Mouse (Mus musculus) right cerebral cortex, postnatal 4 days (tissue): ENCODE results near the gene Ncam1.

Experiments
- DNase-seq: peaks from one replicate; pipeline ENCODE4 v3.0.0-alpha.2; 2022

The Ncam1 gene

GRCm38 (mm10) chr9:49618266-49618665 is 180.5 kb downstream of the Ncam1 start:
- no peak for DNase-seq

DNA sequence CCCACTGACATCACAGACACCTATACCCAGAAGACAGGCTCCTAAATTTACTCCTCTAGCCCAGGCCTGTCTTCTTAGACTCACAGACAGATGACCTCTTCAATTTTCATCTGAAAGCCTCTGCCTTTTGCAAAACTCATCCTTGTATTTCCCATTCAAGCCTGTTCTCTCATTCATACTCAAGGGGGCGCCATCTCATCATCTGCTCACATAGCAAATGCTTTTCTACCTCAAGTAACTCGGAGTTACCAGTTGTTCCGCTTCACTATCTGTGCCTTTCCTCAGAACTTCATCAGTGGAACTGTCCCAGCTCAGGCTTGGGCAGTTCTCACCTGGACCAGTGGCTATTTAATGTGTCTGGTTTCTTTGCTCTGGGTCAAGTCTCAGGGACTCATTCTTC is 181.5 kb downstream of the Ncam1 start:
- DNase-seq = peak; percentile 30

GRCm38 (mm10) chr9:49612387-49612786 is 186.3 kb downstream of the Ncam1 start:
- DNase-seq = no peak

GRCm38 (mm10) chr9:49608191-49608590 is 190.5 kb downstream of the Ncam1 start:
- DNase-seq = no peak

DNA sequence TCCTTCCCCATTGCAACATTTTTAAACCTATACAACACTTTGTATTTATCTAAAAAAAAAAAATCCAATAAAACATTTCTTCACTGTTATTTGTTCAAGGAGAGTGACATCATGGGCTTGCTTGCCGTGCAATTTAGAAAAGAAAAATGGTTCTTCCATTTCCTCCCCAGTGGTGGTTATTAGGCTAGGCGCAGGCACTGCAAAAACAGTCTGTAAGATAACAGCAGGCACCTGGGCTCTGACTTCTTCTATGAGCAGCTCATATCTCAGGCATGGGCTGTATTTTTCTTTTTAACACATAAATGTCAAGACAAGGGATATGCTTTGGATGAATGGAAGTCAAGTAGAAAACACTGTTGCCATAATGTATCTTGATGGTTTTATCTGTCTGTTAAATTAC is 192.0 kb downstream of the Ncam1 start:
- no peak for DNase-seq

DNA sequence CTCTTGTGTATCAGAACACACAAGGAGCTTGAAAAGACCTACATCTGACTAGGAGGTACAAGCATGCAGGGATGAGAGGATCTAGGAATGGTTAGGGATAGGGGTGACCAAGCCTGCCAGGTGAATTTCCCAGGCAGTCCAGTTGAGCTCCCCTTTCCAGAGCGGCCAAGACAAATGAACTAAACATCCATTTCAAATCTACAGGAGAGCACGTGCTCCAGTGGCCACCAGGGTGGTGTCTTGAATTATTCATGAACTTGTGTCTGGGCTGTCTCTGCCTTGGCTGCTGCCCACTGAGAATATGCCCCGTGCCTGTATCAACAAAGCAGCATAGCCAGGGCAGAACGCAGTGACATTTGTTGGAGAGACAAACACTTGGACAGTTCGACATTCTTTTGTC is 192.4 kb downstream of the Ncam1 start:
- no peak for DNase-seq

DNA sequence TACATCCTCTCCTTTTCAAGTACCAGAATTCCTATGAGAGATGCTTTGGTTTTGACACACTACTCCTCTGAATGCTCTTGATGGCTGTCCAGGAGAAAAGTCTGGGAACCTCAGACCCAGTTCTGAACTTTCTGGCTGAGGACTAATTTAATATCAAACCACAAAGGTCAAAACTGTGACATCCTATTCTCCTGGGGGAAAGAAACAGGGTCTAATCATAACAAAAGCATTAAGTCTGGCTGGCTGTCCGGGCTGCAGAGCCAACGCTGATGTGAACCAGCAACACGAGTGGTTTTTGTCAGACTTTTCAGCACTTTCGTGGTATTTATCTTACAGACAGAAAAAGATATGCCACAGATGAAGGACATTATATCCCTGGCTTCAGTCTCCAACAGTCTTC is 192.9 kb downstream of the Ncam1 start:
- no peak for DNase-seq

- DNase-seq = no peak
Measured at GRCm38 (mm10) chr9:49605351-49605750, 193.4 kb downstream of the Ncam1 start.

DNA sequence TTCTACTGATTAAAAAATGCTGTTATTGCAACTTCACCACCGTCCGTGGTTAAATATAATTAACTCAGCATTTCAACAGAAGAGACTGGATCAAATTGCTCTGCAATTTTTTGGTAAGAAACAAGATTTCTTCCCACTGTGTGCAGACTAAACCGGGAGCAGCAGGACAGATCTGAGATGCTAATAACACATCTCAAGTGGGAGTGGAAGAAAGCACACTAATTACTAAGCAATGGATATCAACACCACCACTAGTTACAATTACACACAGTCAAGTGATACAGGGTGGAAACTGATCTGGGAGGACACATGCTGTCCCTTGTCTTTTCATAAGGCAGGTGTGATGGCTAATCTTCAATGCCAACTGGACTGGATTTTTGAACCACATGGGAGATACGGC is 197.5 kb downstream of the Ncam1 start:
- no peak for DNase-seq

DNA sequence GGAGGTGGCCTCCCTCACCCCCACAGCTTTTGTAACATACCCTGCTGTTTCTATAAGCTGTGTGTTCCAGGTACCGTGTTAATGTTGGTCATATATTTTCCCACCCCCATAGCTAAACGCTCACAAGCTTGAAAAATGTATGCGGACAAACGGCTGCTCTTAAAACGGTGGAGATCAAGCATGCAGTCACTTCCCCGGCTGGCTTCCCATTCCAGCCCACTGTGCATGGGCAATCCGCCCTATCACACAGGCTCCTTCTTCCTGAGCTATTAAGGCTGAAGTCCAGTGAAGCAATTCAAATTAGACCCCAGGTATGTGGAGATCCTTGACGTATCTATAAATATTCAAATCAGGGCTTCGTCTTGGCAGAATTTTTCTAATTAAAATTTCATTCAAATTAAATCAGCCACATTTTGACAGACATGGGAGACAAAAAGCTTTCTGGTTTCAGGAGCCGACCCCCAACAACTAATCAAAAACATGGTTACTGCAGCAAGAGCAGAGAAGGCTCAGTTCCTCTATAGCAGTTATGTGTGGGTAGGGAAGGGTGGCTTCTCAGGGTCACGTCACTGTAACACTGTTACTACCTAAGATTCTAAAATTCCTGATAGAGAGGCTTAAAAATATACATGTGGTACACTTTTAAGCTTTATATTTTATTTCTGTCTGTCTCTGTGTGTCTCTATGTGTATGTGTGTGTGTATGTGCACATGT is 202.9 kb downstream of the Ncam1 start:
- DNase-seq = no peak

- DNase-seq = no peak
Measured at GRCm38 (mm10) chr9:49594876-49595634, 203.7 kb downstream of the Ncam1 start.

DNA sequence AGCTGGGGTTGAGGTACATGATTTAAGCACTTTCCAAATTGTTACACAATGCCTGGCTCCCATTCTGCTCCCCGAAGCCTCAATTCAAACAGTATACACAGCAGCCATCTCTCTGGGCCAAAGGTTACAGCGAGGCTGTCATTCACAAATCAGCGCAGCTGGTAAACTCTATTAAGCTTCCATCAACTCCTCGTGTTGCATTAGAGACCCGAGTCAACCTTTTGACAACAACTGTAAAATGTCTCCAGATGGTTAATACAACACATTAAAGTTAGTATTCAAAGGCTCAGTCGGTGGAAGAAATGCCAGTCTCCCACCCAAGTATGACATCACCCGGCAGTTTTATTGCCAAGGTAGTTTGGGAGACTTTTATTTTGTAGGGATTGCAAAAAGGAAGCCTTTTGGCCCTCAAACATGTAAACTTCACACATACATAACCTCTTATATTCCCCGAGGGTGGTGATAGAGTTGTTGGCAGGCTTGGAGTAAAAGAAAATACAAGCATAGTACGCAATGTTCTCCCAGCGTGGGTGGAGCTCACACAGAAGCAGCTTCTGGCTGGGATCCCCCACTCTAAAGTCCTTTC is 204.7 kb downstream of the Ncam1 start:
- no peak for DNase-seq

GRCm38 (mm10) chr9:49592006-49592405 is 206.7 kb downstream of the Ncam1 start:
- no peak for DNase-seq

DNA sequence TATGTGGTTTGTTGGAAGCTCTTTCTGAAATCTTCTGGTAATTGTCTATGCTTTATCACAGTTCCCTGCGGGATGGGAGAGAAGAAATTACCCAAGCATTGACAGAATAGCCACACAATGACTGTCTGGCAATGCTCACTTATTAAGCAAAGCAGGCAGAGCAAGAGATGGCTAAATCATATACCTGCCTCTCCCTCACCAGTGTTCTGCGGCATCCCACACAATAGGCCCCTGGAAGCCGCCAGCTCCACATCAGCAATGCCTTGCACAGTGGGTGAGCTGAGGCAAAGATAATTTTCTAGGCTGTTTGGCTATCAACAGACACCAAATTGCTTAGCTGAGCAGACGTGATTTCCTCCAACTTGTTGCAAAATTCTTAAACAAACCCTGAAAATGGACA is 208.5 kb downstream of the Ncam1 start:
- no peak for DNase-seq

DNA sequence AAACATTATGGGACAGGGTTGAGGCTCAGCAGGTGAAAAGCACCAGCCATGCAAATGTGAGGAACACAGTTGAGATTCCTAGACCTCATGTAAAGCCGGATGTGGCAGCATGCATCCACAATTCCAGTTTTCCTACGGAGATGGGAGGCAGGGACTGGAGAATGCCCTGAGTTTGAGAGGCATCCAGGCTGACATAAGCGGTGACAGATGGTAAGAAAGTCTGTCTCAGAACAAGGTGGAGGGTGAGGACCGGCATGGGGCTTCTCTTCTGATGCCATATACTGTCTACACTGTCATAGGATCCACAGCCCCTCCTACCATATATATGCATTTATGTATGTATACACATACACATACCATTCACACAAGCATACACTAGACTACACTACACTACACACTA is 221.6 kb downstream of the Ncam1 start:
- DNase-seq = no peak

DNA sequence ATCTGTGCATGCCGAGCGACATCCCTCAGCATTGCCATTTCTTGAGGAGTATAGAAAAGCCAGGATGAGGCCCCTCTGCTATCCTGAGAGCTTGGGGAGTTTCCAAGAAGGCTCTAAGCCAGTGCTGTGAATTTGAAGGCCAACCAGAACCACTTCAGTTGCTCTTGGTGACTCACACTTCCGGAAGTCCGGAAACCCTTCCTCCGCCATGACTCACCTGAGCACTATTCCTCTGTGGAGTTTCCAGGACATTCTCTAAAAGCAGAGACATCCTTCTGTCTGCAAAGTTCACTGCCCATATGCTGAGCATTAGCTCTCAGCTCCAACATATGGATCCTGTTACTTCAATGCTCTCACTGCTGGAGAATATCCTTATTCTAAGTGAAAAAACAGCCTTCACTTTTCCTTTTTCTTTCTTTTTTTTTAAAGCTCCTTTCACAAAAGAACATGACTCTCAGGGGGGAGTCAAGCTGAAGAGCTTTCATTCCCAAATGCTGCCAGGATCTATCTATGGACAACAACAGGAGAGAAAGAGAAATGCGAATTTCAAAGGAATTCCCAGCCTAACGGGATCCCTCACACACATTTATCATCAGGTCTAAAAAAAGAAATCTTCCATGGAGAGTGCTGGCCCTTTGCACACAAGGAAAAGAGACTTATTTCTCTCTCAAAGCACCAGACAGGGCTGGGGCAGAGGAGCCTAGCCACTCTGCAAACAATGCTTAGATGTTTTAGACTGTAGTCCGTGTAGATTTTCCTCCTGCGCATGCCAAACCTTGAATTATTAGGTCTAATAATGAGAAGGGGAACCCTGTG is 226.8 kb downstream of the Ncam1 start:
- DNase-seq = no peak

GRCm38 (mm10) chr9:49570731-49571694 is 227.7 kb downstream of the Ncam1 start:
- peak; percentile 51 for DNase-seq

- no peak for DNase-seq
Measured at GRCm38 (mm10) chr9:49570033-49570660, 228.6 kb downstream of the Ncam1 start.

- DNase-seq = no peak
Measured at GRCm38 (mm10) chr9:49565846-49566245, 232.9 kb downstream of the Ncam1 start.

DNA sequence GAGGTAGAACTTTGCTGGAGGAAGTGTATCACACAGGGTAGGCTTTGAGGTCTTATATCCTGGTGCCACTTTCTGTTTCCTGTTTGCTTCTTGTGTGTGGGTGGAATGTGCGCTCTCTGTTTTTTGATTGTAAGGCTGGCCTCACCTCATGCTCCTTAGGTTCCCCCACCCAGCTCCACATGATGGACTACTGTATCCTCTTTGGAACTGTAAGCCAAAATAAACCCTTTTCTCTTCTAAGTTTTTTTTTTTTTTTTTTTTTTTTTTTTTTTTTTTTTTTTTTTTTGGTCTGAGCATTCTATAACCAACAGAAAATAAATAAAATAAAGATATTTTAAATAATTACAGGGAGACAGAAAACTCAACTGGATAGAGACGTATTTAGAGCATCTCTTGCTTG is 239.8 kb downstream of the Ncam1 start:
- DNase-seq = no peak

DNA sequence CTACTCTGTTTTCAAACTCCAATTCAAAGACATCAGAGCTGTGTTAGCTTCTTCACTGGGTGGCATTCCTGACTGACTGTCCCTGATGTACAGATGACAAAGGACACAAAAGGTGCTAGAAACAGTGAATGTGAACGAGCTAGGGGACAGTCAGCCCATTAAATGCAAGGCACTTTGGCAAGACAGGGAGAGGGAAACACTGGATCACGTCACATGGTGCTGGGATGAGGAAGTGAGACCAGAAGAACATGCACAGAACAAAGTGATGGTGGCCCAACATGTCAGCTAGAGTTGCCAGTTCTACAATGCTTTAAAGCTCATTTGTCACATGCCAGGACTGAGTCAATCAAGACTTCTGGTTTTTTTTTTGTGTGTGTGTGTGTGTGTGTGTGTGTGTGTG is 247.4 kb downstream of the Ncam1 start:
- DNase-seq = no peak

- no peak for DNase-seq
Measured at GRCm38 (mm10) chr9:49542593-49542992, 256.1 kb downstream of the Ncam1 start.
